Mouse (Mus musculus): ENCODE measurements around the gene Slc27a2. TPM values are rescaled to one million over a fixed set of nuclear protein-coding genes. Genes with fewer than 3 reads are reported as not detected.

Slc27a2 gene
- polyA plus RNA-seq, 1 experiment from 2014 or later = 0.11 TPM

DNA sequence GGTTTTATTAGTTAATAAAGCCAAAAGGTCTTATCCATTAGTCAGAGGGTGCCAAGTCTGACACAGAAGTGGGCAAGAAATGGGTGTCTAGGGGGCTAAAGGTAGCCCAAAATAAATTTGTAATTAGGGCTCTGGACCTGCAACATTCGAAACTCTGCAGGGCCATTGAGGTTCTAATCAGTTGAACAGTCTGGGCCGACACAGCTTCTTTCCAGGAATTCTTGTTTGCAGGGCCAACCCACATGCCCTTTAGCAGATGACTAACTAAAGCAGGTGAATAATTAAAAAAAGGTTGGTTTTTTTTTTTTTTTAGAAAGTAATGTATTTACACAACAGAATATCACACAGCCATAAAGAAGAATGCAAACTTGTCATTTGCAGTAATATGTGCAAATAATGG lies 70.2 kb downstream of the Slc27a2 start:
- DNase-seq (ENCODE audit: low spot score) = no peak
- Histone ChIP-seq H3K4me1 (peaks cover 20% of the 10 kb centered on the region), H3K9me3 (replicated peaks) (no peaks in the 10 kb centered on the region), H3K36me3 (peaks cover 11% of the 10 kb centered on the region; the same call in 1 of the 2 replicates), H3K27me3 (ENCODE audit: low read depth, poor library complexity, severe bottlenecking) (no peaks in the 10 kb centered on the region), H3K27ac (no peak overlapping the region), H3K4me3 (no peak overlapping the region)
- WGBS = 85% methylated on average over 2 of the region's 2 CpGs

DNA sequence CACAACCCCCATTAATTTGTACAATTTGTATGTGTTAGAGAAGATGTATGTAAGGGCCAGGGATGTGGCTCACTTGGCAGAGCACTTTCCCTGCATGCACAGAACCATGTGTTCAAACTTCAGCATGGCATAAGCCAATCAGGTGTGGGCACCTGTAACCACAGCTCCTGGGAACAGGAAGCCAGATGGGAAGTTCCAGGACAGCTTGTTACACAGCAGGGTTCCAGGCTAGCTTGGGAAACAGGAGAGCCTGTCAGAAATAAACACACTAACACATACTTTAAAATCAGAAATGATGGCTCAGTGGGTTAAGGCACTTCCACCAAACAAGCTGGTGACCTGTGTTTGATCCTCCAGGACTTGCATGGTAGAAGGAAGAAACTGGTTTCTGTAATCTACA lies 70.9 kb downstream of the Slc27a2 start:
- peaks cover 16% of the 10 kb centered on the region; the same call in 1 of the 2 replicates for H3K36me3 ChIP-seq
- no peak overlapping the region for H3K27ac ChIP-seq
- H3K4me1 ChIP-seq = peaks cover 27% of the 10 kb centered on the region
- H3K27me3 ChIP-seq (ENCODE audit: low read depth, poor library complexity, severe bottlenecking) = no peaks in the 10 kb centered on the region
- no peak for DNase-seq (ENCODE audit: low spot score)
- no peaks in the 10 kb centered on the region for H3K9me3 ChIP-seq (replicated peaks)
- H3K4me3 ChIP-seq = no peak overlapping the region

DNA sequence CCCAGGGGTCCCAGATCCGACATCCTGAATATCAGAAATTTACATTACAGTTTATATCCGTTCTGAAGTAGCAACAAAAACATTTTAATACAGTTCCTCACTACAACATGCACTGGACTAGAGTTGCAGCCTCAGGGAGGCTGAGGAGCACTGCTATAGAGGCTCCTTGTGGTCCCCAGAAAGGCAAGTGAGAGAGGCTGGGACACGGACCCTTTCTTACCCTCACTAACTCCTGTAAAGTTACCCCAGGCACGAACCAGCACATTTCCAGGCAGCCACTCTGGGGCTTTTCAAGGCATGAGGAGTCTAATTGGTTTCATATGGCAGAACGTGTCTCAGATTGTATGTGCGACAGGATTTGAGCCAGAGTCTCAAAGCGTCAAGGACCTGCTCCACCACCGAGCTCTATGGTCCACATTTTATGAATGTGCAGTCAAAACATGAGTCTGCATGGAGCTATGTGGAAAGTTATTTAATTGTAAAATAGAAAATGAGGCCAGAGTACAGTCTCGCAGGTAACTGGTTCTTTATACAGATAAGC lies 76.3 kb downstream of the Slc27a2 start:
- Histone ChIP-seq H3K36me3 (peaks cover 60% of the 10 kb centered on the region), H3K4me1 (peaks cover 34% of the 10 kb centered on the region), H3K9me3 (replicated peaks) (no peaks in the 10 kb centered on the region), H3K27me3 (ENCODE audit: low read depth, poor library complexity, severe bottlenecking) (no peaks in the 10 kb centered on the region), H3K27ac (peak overlapping the region; percentile 80), H3K4me3 (no peak overlapping the region)
- 37% methylated on average over 9 of the region's 9 CpGs for WGBS
- peak; percentile 68 for DNase-seq (ENCODE audit: low spot score)

DNA sequence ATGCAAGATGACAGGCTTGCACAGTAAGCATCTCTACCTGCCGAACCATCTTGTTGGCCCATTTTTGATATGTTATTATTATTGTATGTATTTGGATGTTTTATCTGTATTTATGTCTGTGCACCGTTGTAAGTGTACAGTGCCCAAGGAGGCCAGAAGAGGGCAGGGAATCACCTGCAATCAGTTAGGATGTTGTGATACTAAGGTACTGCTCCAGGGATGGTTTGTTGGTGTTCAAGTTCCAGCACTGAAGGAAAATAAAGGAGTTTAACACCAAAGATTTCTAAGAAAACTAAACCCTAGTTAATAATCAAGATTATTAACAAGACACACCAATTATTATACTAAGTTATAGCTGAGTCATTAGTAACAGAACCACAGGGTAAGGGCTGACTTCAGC lies 81.0 kb downstream of the Slc27a2 start:
- Histone ChIP-seq H3K4me3 (no peak overlapping the region), H3K27ac (no peak overlapping the region), H3K9me3 (replicated peaks) (no peaks in the 10 kb centered on the region), H3K36me3 (peaks cover 76% of the 10 kb centered on the region), H3K27me3 (ENCODE audit: low read depth, poor library complexity, severe bottlenecking) (no peaks in the 10 kb centered on the region), H3K4me1 (peaks cover 12% of the 10 kb centered on the region)
- WGBS = 93% methylated on average over 2 of the region's 2 CpGs
- no peak for DNase-seq (ENCODE audit: low spot score)

DNA sequence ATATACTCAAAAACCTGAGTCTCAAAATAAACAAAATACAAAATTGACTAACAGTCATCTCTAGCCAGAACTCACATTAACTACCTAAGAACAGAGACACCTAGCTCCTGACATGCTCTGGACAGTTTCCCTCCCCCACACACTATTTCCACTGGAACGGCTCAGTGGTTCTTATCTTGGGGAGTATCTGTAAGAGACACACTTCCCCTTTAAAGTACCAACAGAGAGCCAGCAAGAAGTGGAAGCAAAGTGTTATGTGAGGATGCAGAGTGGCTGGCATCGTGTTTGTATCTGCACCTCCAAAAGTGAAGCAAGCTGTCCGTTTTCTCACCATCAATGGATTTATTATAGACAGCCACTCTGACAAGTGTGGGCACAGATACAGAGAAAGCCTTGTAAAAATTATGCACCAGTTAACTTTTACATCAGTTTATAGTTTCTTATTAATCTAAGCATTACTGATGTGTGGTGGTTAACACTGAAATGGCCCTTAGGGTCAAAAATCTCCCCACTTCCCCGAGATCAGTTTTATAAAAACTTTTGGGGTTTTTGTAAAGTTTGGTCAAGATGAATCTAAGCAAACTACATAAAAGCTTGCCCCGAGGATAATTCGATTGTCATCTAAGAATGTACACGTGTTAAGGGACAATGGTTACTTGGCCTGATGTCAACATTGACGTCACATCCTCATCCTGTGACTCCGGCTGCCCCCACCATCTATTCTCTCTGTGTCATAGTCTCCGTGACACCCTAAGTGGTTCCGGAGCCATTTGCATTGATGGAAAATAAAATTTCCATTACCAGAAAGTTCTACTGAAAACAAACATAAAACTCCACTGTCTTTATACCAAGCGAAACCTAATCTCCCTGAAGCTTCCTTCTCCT lies 84.0 kb downstream of the Slc27a2 start:
- Histone ChIP-seq H3K4me3 (no peak overlapping the region), H3K4me1 (no peaks in the 10 kb centered on the region), H3K27ac (no peak overlapping the region), H3K27me3 (ENCODE audit: low read depth, poor library complexity, severe bottlenecking) (no peaks in the 10 kb centered on the region), H3K9me3 (replicated peaks) (no peaks in the 10 kb centered on the region), H3K36me3 (peaks cover 83% of the 10 kb centered on the region)
- WGBS = 86% methylated on average over 12 of the region's 12 CpGs
- DNase-seq (ENCODE audit: low spot score) = no peak

Other genes starting within 250 kb of the Slc27a2 start
- gene Atp8b4, start 51.7 kb upstream of the Slc27a2 start, polyA plus RNA-seq (2016; fragmentation: Nextera tagmentation; extraction: Ambion mirVana) = 0.03 and 0.08 TPM in 2 replicates
- gene Hdc, start 66.9 kb downstream of the Slc27a2 start, polyA plus RNA-seq (2016; fragmentation: Nextera tagmentation; extraction: Ambion mirVana) = 0.18 and 0.31 TPM in 2 replicates
- 92.0 and 103 TPM in 2 replicates for gene Gabpb1, start 123.9 kb downstream of the Slc27a2 start, polyA plus RNA-seq (2016; fragmentation: Nextera tagmentation; extraction: Ambion mirVana)
- 40.5 and 43.6 TPM in 2 replicates for gene Usp8, start 154.9 kb downstream of the Slc27a2 start, polyA plus RNA-seq (2016; fragmentation: Nextera tagmentation; extraction: Ambion mirVana)
- gene Usp50, start 231.1 kb downstream of the Slc27a2 start, polyA plus RNA-seq (2016; fragmentation: Nextera tagmentation; extraction: Ambion mirVana) = 1.8 and 2.2 TPM in 2 replicates